Mouse (Mus musculus) forebrain, embryonic 15.5 days (tissue): ENCODE measurements around the gene Rbm26. TPM values are rescaled to one million over a fixed set of nuclear protein-coding genes. Genes with fewer than 3 reads are reported as not detected.
A peak's percentile ranks its signal among the peaks of the same experiment; 100 is the strongest.

Source experiments
- ATAC-seq: fragments of 200-750 bp; cut with Nextera tagmentation; replicated peaks from 2 replicates; pipeline ENCODE4 v1.8.0; 2017; ENCODE audit warnings: mild to moderate bottlenecking, moderate TSS enrichment, moderate library complexity
- H3K27ac ChIP-seq: fragments of 300-500 bp; sonication (generic); replicated peaks from 2 replicates; pipeline ENCODE4 v1.5.1; 2015; ENCODE audit warnings: mild to moderate bottlenecking, inconsistent platforms
- H3K27me3 ChIP-seq: fragments of 300-500 bp; sonication (generic); 2 replicates; pipeline ENCODE4 v1.6.1; 2015; ENCODE audit warnings: inconsistent platforms
- H3K36me3 ChIP-seq: fragments of 300-500 bp; sonication (generic); 2 replicates; pipeline ENCODE4 v1.6.1; 2015; ENCODE audit warnings: mild to moderate bottlenecking, inconsistent platforms
- H3K4me1 ChIP-seq: fragments of 300-500 bp; sonication (generic); 2 replicates; pipeline ENCODE4 v1.6.1; 2015; ENCODE audit warnings: inconsistent platforms
- H3K4me2 ChIP-seq: fragments of 300-500 bp; sonication (generic); replicated peaks from 2 replicates; pipeline ENCODE4 v1.6.1; 2015; ENCODE audit warnings: mild to moderate bottlenecking, inconsistent platforms
- H3K4me3 ChIP-seq: fragments of 300-500 bp; sonication (generic); 2 replicates; pipeline ENCODE4 v1.5.1; 2015; ENCODE audit warnings: mild to moderate bottlenecking, inconsistent platforms
- H3K9ac ChIP-seq: fragments of 300-500 bp; sonication (generic); replicated peaks from 2 replicates; pipeline ENCODE4 v1.6.1; 2015; ENCODE audit warnings: mild to moderate bottlenecking, inconsistent platforms
- H3K9me3 ChIP-seq: fragments of 300-500 bp; sonication (generic); 2 replicates; pipeline ENCODE4 v1.6.1; 2016; ENCODE audit warnings: inconsistent platforms
- WGBS: fragments of 180-500 bp; shearing (Covaris S2); methylation state at CpG from one replicate; pipeline ENCODE4 v1.1.7; 2015; ENCODE audit warnings: mixed read lengths; 5-methylcytosine and 5-hydroxymethylcytosine counted together
- polyA plus RNA-seq: library from polyadenylated mRNA; unstranded; fragments of >200 nt; fragmentation: Nextera tagmentation; extraction: Ambion mirVana; gene quantifications from 2 replicates; pipeline ENCODE4 v1.2.1, GENCODE M21; 2015

Gene Rbm26
- polyA plus RNA-seq, 1 experiment from 2014 or later = 37.5 TPM

DNA sequence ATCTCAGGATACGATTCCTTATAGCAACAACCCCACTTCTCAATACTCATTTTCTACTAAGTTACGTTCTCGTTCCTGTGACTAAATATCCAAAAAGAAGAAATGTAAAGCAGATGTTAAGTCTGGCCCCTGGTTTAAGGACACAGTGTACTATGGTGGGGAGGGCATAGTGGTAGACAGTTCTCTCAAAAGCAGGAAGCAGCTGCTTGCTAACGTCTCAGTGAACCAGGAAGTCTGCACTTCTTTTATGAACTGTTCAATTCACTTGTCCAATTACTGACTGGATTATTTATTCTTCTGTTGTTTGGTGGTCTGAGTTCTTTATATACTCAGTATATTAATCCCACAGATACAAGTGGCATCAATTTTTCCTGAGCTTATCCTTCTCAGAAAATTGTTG, 12.3 kb downstream of the Rbm26 start:
- 0 out of 2 replicates have a peak, but pooled peaks cover 9% of the 10 kb centered on the region for H3K4me1 ChIP-seq
- no peak overlapping the region for H3K4me2 ChIP-seq
- H3K36me3 ChIP-seq = no peaks in the 10 kb centered on the region
- H3K27ac ChIP-seq = no peak overlapping the region
- H3K27me3 ChIP-seq = no peaks in the 10 kb centered on the region
- no peak overlapping the region for H3K4me3 ChIP-seq
- 55% methylated on average over 4 of the region's 4 CpGs for WGBS
- ATAC-seq = no peak
- no peak overlapping the region for H3K9ac ChIP-seq
- H3K9me3 ChIP-seq = no peaks in the 10 kb centered on the region

DNA sequence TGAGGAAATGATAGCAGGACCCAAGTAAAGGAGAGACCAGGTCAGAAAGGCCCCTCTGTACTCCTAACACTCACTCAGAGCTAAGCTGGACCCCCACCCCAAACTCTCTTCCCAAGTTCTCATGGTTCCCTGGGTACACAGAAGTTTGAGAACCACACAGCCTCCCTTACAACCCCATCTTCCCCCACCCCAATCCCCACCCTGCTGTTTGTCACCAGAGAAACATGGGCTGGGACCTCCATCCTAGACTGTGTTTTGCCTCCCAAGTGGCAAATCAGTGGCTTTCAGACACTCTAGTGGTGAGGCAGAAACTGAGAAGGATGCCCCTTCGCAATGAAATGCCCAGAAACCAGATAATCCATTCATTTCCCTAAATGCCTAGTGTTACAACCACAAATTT, 15.8 kb downstream of the Rbm26 start:
- no peak overlapping the region for H3K4me3 ChIP-seq
- no peaks in the 10 kb centered on the region for H3K9me3 ChIP-seq
- no peaks in the 10 kb centered on the region for H3K27me3 ChIP-seq
- H3K4me2 ChIP-seq = no peak overlapping the region
- 0 out of 2 replicates have a peak, but pooled peaks cover 5% of the 10 kb centered on the region for H3K4me1 ChIP-seq
- H3K27ac ChIP-seq = no peak overlapping the region
- 92% methylated on average over 1 of the region's 1 CpGs for WGBS
- 0 out of 2 replicates have a peak, but pooled peaks cover 8% of the 10 kb centered on the region for H3K36me3 ChIP-seq
- ATAC-seq = no peak
- H3K9ac ChIP-seq = no peak overlapping the region

DNA sequence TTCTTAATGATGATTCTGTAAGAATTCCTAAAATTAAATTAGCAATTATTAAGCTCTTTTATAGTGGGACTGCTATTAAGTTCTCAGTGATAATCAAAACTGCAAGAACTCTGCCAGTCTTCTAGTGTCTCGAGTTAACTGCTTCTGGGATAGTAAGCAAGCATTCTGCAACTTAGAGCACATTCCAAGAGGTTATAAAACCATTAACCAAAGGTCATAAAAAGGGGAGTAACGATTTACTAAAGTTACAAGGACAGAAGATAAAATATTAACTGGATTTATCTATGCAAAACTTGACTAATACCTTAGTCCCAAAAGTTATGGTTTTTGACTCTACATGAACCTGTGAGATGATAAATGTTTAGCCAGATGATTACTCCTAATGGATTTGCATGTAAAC, 18.6 kb downstream of the Rbm26 start:
- no peaks in the 10 kb centered on the region for H3K9me3 ChIP-seq
- H3K4me2 ChIP-seq = no peak overlapping the region
- 95% methylated on average over 2 of the region's 2 CpGs for WGBS

DNA sequence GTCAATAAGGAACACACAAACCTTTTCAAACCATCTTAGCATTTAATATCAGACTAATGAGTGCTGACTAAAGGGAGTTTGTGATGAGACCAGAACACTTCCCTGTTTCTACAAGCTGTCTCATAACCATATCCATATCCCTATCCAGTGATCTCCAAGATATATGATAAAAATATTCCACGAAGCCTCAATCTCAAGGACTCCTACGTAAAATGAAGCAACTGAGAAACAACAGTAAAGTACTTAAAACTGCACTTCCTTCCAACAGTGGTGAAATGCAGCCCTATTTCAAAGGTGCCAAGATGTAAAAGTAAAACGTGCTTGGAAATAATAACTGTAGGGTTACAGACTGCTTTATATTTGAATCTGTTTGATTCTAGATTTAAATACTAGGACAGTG, 43.1 kb downstream of the Rbm26 start:
- Histone ChIP-seq H3K27ac (no peak overlapping the region), H3K36me3 (peaks cover 26% of the 10 kb centered on the region), H3K4me2 (no peak overlapping the region), H3K27me3 (no peaks in the 10 kb centered on the region), H3K4me1 (no peaks in the 10 kb centered on the region), H3K9me3 (no peaks in the 10 kb centered on the region), H3K9ac (no peak overlapping the region), H3K4me3 (no peak overlapping the region)
- WGBS = 96% methylated on average over 3 of the region's 3 CpGs
- ATAC-seq = no peak

More for the DNA sequence above, 18.6 kb downstream of the Rbm26 start:
- Histone ChIP-seq H3K4me3 (no peak overlapping the region), H3K9ac (no peak overlapping the region), H3K27ac (no peak overlapping the region), H3K27me3 (no peaks in the 10 kb centered on the region), H3K36me3 (peaks cover 11% of the 10 kb centered on the region; the same call in 1 of the 2 replicates), H3K4me1 (0 out of 2 replicates have a peak, but pooled peaks cover 5% of the 10 kb centered on the region)
- no peak for ATAC-seq

DNA sequence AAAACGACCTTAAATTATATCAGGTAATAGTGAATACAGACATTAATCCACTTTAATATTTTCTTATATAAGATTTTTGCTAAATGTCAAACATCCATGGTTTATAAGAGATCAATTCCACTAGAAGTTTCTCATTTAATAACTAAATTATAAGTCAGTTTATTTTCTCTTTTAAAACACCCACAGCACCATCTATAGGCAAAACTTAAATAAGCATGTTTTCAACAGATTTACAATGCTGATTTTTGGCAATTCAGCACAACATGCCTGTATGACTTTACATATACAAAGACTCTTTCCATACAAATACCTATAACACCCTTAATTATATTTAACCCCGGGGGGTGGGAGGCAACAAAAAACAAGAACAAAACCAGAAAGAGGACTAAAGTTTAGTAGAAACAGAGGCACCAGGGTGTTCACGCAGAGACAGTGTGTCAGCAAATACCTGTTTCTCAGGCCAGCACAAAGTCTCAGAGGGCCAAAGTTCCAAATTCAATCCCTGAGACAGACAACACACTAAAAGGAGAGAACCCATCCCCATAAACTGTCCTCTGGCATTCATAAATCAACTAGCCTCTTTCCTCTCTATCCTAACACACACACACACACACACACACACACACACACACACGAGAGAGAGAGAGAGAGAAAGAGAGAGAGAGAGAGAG, 49.3 kb downstream of the Rbm26 start:
- Histone ChIP-seq H3K9ac (no peak overlapping the region), H3K36me3 (peaks cover 47% of the 10 kb centered on the region), H3K9me3 (no peaks in the 10 kb centered on the region), H3K4me3 (no peak overlapping the region), H3K27me3 (no peaks in the 10 kb centered on the region), H3K4me2 (no peak overlapping the region), H3K27ac (no peak overlapping the region), H3K4me1 (no peaks in the 10 kb centered on the region)
- whole genome bisulfite sequencing = 78% methylated on average over 4 of the region's 4 CpGs
- no peak for ATAC-seq

DNA sequence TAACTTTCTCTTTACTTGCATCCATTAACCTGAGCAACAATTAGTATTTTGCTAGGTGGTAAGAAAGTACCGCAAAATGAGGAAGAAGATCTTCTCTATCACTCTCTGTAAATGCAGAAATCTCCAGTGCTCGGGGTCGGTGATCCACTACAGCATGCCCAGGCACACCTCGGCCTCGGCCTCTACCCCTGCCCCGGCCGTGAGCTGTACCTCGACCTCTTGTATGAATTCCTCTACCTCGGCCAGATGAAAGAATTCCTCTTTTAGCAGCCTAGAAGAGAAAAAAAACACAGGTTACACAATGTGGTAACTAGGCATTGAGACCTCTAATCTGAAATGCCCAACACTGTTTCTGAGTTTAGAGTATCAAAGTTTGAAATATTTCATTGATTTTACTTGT, 52.6 kb downstream of the Rbm26 start:
- Histone ChIP-seq H3K4me3 (no peak overlapping the region), H3K9me3 (no peaks in the 10 kb centered on the region)
- 93% methylated on average over 9 of the region's 9 CpGs for WGBS

DNA sequence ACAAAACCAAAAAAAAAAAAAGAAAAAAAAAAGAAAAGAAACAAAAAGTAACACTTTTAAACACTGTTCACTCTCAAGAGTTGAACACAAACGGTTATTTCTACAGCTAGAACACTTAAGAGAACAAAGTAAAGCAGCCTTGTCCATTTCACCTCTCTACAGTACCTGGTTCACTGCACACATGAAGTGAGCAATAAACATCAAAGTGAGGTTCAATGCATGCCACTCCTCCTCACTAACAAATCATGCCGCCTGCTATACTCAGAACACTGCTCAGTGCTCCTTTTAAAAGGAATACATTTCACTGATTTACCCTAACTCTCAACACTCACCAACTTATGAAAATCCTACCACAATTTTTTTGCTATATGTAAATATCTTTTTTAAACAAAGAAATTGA, 61.7 kb downstream of the Rbm26 start:
- H3K9me3 ChIP-seq = no peaks in the 10 kb centered on the region
- H3K27me3 ChIP-seq = no peaks in the 10 kb centered on the region
- no peak overlapping the region for H3K4me3 ChIP-seq
- no peak overlapping the region for H3K9ac ChIP-seq
- no peak overlapping the region for H3K4me2 ChIP-seq
- peaks cover 18% of the 10 kb centered on the region for H3K36me3 ChIP-seq
- no peaks in the 10 kb centered on the region for H3K4me1 ChIP-seq
- no peak overlapping the region for H3K27ac ChIP-seq
- 64% methylated on average over 2 of the region's 2 CpGs for WGBS
- no peak for ATAC-seq

More for the DNA sequence above, 52.6 kb downstream of the Rbm26 start:
- H3K4me1 ChIP-seq = no peaks in the 10 kb centered on the region
- no peak overlapping the region for H3K27ac ChIP-seq
- ATAC-seq = no peak
- no peak overlapping the region for H3K9ac ChIP-seq
- H3K36me3 ChIP-seq = peaks cover 50% of the 10 kb centered on the region
- H3K27me3 ChIP-seq = no peaks in the 10 kb centered on the region
- no peak overlapping the region for H3K4me2 ChIP-seq

DNA sequence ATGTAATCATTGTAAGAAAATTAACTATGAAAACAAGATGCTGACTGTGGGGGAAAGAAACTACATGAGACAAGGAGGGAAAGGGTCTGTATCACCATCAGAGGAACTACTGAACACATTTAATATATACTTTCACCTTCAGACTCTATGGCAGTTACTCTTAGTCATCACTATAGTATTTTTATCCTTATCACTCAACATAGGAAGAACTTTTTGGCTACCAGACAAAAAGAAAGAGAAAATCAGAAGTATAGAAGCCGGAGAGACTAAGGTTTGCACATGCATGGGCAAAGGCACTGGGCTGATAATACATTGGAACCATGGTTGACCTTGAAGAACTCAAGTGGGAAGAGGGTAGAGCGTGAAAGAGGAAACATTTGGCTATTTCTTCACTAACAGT, 70.9 kb downstream of the Rbm26 start:
- H3K9ac ChIP-seq = no peak overlapping the region

DNA sequence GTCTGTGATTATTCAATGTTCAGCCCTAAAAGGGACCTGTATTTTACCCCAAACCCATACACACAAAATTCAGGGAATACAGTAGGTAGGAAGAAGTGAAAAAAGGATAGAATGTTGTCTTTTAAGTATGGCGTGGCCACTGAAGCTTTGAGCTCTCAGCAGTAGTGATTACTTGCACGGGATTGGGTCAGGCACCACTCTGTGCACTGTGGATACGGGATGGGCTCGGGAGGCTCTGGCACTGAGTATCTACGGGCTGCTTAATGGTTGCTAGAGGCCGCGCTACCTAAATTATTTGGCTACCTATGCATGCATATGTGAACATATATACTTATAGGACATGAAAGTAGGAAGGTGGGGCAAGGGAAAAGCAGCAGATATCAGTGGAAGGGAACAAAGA, 78.3 kb downstream of the Rbm26 start:
- H3K4me3 ChIP-seq = no peak overlapping the region
- H3K27me3 ChIP-seq = no peaks in the 10 kb centered on the region
- H3K4me1 ChIP-seq = no peaks in the 10 kb centered on the region
- 0 out of 2 replicates have a peak, but pooled peaks have one; percentile 26 for ATAC-seq
- H3K36me3 ChIP-seq = no peaks in the 10 kb centered on the region
- no peaks in the 10 kb centered on the region for H3K9me3 ChIP-seq
- no peak overlapping the region for H3K9ac ChIP-seq
- WGBS = 85% methylated on average over 7 of the region's 7 CpGs
- H3K4me2 ChIP-seq = no peak overlapping the region
- H3K27ac ChIP-seq = no peak overlapping the region

More for the DNA sequence above, 70.9 kb downstream of the Rbm26 start:
- Histone ChIP-seq H3K36me3 (peaks cover 3% of the 10 kb centered on the region; the same call in 1 of the 2 replicates), H3K9me3 (no peaks in the 10 kb centered on the region), H3K4me1 (no peaks in the 10 kb centered on the region), H3K27ac (no peak overlapping the region), H3K4me2 (no peak overlapping the region), H3K4me3 (no peak overlapping the region), H3K27me3 (no peaks in the 10 kb centered on the region)
- WGBS = 96% methylated on average over 2 of the region's 2 CpGs
- ATAC-seq = no peak

DNA sequence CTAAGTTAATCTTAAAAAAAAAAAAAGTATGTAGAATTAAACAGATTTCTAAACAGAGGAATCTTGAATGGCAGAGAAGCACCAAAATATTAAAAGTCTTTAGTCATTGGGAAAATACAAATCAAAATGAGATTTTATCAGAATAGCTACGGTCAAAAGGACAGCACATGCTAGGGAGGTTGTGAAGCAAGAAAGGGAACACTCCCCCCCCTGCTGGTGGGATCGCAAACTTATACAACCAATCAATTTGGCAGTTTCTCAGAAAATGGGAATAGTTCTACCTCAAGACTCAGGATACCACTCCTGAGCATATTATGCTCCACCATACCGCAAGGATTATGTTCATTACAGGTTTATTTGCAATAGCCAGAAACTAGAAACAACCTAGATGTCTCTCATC, 80.9 kb downstream of the Rbm26 start:
- no peaks in the 10 kb centered on the region for H3K27me3 ChIP-seq

DNA sequence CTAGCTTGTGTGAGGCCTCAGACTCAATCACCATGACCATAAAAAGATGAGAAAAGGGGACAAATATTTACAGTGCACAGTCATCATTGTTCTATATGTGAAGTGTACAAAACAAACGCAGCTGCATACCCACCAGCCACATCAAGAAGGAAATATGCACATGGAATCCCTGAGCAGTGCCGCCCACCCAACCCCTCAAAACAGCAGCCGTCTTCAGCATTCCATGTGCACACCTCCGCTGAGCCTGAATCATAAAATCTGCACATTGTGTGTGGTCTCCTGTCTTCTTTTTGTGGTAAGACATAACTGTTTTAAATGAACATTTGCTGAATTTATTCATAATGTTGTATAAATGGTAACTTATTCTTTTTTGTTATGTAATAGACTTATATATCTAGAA, 90.1 kb downstream of the Rbm26 start:
- Histone ChIP-seq H3K9ac (no peak overlapping the region), H3K4me1 (peaks cover 6% of the 10 kb centered on the region; the same call in 1 of the 2 replicates), H3K9me3 (no peaks in the 10 kb centered on the region), H3K27me3 (no peaks in the 10 kb centered on the region), H3K4me3 (no peak overlapping the region), H3K27ac (no peak overlapping the region), H3K36me3 (no peaks in the 10 kb centered on the region), H3K4me2 (no peak overlapping the region)
- 91% methylated on average over 4 of the region's 4 CpGs for WGBS
- ATAC-seq = no peak

More for the DNA sequence above, 80.9 kb downstream of the Rbm26 start:
- H3K36me3 ChIP-seq = no peaks in the 10 kb centered on the region
- H3K4me2 ChIP-seq = no peak overlapping the region
- no peaks in the 10 kb centered on the region for H3K4me1 ChIP-seq
- no peak overlapping the region for H3K4me3 ChIP-seq
- no peak overlapping the region for H3K27ac ChIP-seq
- WGBS = 54% methylated on average over 3 of the region's 3 CpGs
- ATAC-seq = no peak
- H3K9me3 ChIP-seq = no peaks in the 10 kb centered on the region
- H3K9ac ChIP-seq = no peak overlapping the region

DNA sequence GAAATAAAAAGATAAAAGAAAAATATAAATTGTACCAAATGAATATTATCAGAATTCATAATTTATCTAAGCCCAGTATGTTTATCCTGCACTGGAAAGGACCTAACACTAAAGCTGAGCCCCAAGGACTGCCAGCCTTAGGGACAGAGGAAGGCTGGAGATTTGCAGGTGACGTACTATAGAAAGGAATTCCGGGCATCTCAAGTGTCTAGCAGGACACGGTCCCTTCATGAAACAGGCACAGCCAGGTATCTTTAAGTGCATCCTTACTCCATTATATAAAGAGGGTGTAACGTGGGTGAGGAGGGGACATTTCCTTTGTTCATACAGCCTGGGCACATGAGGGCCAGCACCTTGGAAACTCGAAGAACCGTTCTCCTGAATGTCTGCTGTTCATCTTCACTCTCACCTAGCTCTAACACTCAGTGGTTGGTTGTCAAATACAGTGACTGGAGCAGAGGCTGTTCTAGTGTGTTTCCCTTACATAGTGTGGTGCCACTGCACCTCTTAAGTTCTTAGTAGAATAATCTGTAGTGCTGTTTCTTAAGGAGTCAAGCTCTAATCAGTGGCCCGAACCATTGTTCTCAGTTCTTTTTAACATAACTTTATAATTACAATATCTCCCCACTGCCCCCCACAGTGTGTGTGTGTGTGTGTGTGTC, 91.7 kb downstream of the Rbm26 start:
- 0 out of 2 replicates have a peak, but pooled peaks have one; percentile 13 for ATAC-seq
- H3K36me3 ChIP-seq = no peaks in the 10 kb centered on the region
- no peak overlapping the region for H3K4me3 ChIP-seq
- no peak overlapping the region for H3K9ac ChIP-seq
- no peak overlapping the region for H3K4me2 ChIP-seq
- no peaks in the 10 kb centered on the region for H3K9me3 ChIP-seq
- H3K27ac ChIP-seq = no peak overlapping the region
- peaks cover 6% of the 10 kb centered on the region; the same call in 1 of the 2 replicates for H3K4me1 ChIP-seq
- H3K27me3 ChIP-seq = no peaks in the 10 kb centered on the region
- whole genome bisulfite sequencing = 79% methylated on average over 7 of the region's 7 CpGs
